Mouse (Mus musculus) lung, postnatal 0 days (tissue): ENCODE measurements around the gene Aco1. TPM values are rescaled to one million over a fixed set of nuclear protein-coding genes. Genes with fewer than 3 reads are reported as not detected.
A peak's percentile ranks its signal among the peaks of the same experiment; 100 is the strongest.

Experiments used
- ATAC-seq: fragments of 200-750 bp; cut with Nextera tagmentation; 2 replicates; pipeline ENCODE4 v1.8.0; 2017; ENCODE audit warnings: moderate library complexity
- DNase-seq: peaks from one replicate; pipeline ENCODE4 v3.0.0-alpha.2; 2016; ENCODE audit warnings: low spot score
- H3K27ac ChIP-seq: fragments of 300-500 bp; sonication (generic); 2 replicates; pipeline ENCODE4 v1.5.1; 2014; ENCODE audit warnings: antibody characterized with exemption, mild to moderate bottlenecking, low read length, mixed read lengths
- H3K27me3 ChIP-seq: fragments of 300-500 bp; sonication (generic); replicated peaks from 2 replicates; pipeline ENCODE4 v1.6.1; 2014; ENCODE audit warnings: low read length, mixed read lengths; ENCODE audit not compliant: insufficient read depth
- H3K36me3 ChIP-seq: fragments of 300-500 bp; sonication (generic); 2 replicates; pipeline ENCODE4 v1.6.1; 2014; ENCODE audit warnings: low read length, mixed read lengths; ENCODE audit not compliant: insufficient read depth
- H3K4me1 ChIP-seq: fragments of 300-500 bp; sonication (generic); 2 replicates; pipeline ENCODE4 v1.6.1; 2014; ENCODE audit warnings: antibody characterized with exemption, low read depth, low read length, mixed read lengths; ENCODE audit not compliant: insufficient read depth
- H3K4me2 ChIP-seq: fragments of 300-500 bp; sonication (generic); replicated peaks from 2 replicates; pipeline ENCODE4 v1.6.1; 2014; ENCODE audit warnings: low read depth, mild to moderate bottlenecking, low read length, moderate library complexity, mixed read lengths
- H3K4me3 ChIP-seq: fragments of 300-500 bp; sonication (generic); 2 replicates; pipeline ENCODE4 v1.5.1; 2014; ENCODE audit warnings: low read depth, low read length
- H3K9ac ChIP-seq: fragments of 300-500 bp; sonication (generic); replicated peaks from 2 replicates; pipeline ENCODE4 v1.6.1; 2014; ENCODE audit warnings: low read depth, mild to moderate bottlenecking
- H3K9me3 ChIP-seq: fragments of 300-500 bp; sonication (generic); 2 replicates; pipeline ENCODE4 v1.6.1; 2016; ENCODE audit warnings: low read length, mixed read lengths
- CTCF ChIP-seq: IDR thresholded peaks from 2 replicates; pipeline ENCODE4 v1.5.1; 2016; ENCODE audit warnings: antibody characterized with exemption, mild to moderate bottlenecking
- EP300 ChIP-seq: IDR thresholded peaks from 2 replicates; pipeline ENCODE4 v1.6.1; 2016; ENCODE audit warnings: antibody characterized with exemption, mild to moderate bottlenecking, control low read depth
- WGBS: fragments of 180-500 bp; shearing (Covaris S2); extraction: QIAGEN DNeasy Blood & Tissue Kit; methylation state at CpG from one replicate; pipeline ENCODE4 v1.1.7; 2014; 5-methylcytosine and 5-hydroxymethylcytosine counted together
- polyA plus RNA-seq: library from polyadenylated mRNA; unstranded; fragments of >200 nt; fragmentation: Nextera tagmentation; extraction: Ambion mirVana; gene quantifications from 2 replicates; pipeline ENCODE4 v1.2.1, GENCODE M21; 2015

The Aco1 gene
- polyA plus RNA-seq, 1 experiment from 2014 or later: 38.0 TPM

DNA sequence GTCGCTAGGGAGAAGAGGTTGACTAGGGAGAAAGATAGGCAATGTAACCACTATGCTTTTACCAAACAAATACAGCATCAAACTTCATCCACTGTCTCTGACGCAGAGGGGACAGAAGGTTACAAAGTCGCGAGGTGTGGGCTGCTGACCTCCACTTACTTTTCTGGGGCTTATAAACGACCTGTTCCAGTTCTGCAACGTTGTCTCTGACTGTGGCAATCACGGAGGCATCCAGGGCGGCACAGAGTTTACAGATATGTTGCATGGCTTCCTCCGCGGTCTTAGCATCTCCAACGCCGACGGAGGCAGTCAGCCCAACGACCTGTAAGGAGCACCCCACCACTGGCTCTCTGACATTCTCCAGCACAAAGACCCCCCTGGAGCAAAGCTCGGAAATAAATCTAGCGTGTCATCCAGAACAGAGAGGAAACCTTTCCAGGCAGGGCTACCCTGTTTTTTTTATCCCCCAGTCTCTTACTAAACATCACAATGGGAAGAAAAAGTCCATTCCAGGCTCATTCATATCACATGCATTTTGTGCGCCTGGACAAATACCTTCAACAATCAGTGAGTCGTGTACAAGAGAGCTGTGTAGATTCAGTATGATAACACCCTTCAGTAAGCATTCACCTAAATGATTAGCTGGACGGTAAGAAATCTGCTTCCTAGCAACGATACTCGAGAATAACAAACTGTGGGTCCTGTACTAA is 79.2 kb downstream of the Aco1 start:
- Histone ChIP-seq H3K4me2 (no peak overlapping the region), H3K9ac (no peak overlapping the region), H3K36me3 (no peaks in the 10 kb centered on the region), H3K9me3 (no peaks in the 10 kb centered on the region), H3K4me1 (no peaks in the 10 kb centered on the region), H3K27ac (no peak overlapping the region), H3K27me3 (no peaks in the 10 kb centered on the region), H3K4me3 (no peak overlapping the region)
- TF ChIP-seq EP300: no peak
- DNase-seq (no peak), ATAC-seq (no peak)
- WGBS: 48% methylated on average over 21 of the region's 21 CpGs

DNA sequence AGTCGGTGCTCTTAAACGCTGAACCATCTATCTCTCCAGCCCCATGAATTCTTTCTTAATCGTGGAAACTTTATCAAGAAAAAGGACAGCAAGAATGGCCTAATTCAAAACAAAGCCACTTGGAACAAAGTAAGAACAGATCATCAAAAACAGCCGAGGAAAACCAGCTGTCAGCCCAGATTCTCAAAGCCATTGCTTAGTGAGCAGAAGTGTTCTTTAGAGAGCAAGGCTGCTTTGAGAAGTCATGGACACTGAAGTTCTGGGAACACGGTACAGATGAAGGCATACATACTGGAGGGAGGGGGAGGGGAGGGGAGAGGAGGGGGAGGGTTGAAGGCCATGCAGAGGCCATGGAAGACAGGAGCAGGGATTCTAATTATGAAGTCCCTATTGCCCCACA is 83.2 kb downstream of the Aco1 start:
- ATAC-seq (peak; percentile 88), DNase-seq (peak; percentile 78)
- TF ChIP-seq CTCF: no peak
- TF ChIP-seq EP300: no peak
- H3K36me3 ChIP-seq: peaks cover 5% of the 10 kb centered on the region; the same call in 1 of the 2 replicates
- 53% methylated on average over 5 of the region's 5 CpGs for WGBS
- no peak overlapping the region for H3K4me3 ChIP-seq
- H3K4me2 ChIP-seq: no peak overlapping the region
- no peak overlapping the region for H3K9ac ChIP-seq
- H3K4me1 ChIP-seq: no peaks in the 10 kb centered on the region
- no peaks in the 10 kb centered on the region for H3K9me3 ChIP-seq
- no peaks in the 10 kb centered on the region for H3K27me3 ChIP-seq
- H3K27ac ChIP-seq: no peak overlapping the region; the same call in 1 of the 2 replicates

DNA sequence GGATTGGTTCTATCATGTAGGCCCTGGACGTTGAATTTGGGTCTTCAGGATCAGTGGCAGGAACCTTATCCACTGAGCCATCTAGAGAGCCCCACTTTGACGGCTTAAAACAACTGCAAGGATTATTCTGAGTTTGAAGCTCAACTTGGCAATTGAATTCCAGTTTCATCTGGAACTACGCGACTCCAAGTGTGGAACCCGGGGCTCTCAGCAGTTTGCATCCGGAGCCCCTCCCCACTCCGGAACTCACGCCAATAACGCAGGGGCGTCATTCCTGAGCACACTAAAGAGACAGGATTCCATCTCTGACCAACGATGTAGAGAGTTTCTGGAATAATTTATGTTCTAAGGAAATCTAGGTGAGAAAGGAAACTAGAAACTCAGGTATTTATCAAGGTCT is 84.2 kb downstream of the Aco1 start:
- DNase-seq: no peak
- H3K9ac ChIP-seq: no peak overlapping the region
- WGBS: 72% methylated on average over 11 of the region's 11 CpGs
- TF ChIP-seq CTCF: no peak
- no peak for TF ChIP-seq EP300
- H3K4me1 ChIP-seq: no peaks in the 10 kb centered on the region
- H3K4me2 ChIP-seq: no peak overlapping the region
- H3K36me3 ChIP-seq: peaks cover 5% of the 10 kb centered on the region; the same call in 1 of the 2 replicates
- H3K27ac ChIP-seq: no peak overlapping the region
- no peak overlapping the region for H3K4me3 ChIP-seq
- H3K9me3 ChIP-seq: no peaks in the 10 kb centered on the region
- no peaks in the 10 kb centered on the region for H3K27me3 ChIP-seq
- ATAC-seq: no peak

DNA sequence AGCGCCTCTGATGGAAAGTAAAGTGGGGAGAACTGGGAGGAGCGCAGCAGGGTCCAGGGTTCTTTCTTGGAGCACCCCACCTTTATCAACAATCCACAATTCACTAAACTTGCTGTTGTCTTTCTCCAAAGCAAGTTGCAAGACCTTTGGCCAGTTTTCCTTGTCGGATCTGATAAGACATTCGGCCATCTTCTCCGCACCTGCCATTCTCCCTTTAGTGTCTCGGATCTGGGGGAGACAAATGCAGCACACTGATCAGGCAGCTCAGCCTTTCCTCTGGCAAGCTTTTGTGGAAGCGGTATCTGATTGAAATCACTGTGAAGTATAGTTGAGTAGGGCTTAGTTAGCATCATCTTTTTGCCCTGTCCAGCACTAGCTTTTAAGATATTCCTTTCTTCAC is 85.0 kb downstream of the Aco1 start:
- H3K4me3 ChIP-seq: no peak overlapping the region
- TF ChIP-seq CTCF (no peak), EP300 (no peak)
- no peak overlapping the region for H3K27ac ChIP-seq
- H3K9me3 ChIP-seq: no peaks in the 10 kb centered on the region
- peaks cover 5% of the 10 kb centered on the region; the same call in 1 of the 2 replicates for H3K36me3 ChIP-seq
- H3K9ac ChIP-seq: no peak overlapping the region
- H3K4me2 ChIP-seq: no peak overlapping the region
- no peaks in the 10 kb centered on the region for H3K4me1 ChIP-seq
- 89% methylated on average over 7 of the region's 7 CpGs for WGBS
- no peaks in the 10 kb centered on the region for H3K27me3 ChIP-seq
- ATAC-seq: no peak
- DNase-seq: no peak

DNA sequence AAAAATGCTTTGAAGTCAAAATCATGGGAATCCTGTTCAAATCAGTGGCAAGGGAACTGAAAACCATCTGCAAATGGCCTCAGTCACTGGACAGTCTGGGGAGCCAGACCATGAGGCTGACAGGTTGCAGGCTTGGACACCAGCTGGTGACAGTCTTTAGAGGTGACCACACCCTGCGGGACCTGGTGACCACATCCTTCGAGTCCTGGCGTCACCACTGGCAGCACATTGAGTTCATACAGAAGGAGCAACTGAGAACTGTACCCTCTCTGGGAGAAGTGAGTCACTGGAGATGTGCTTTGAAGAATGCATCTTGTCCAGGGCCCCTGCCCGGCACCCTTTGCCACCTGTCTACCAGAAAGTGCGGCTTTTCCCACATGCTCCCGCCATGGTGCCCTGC is 86.8 kb downstream of the Aco1 start:
- WGBS: 96% methylated on average over 6 of the region's 6 CpGs
- Histone ChIP-seq H3K36me3 (peaks cover 5% of the 10 kb centered on the region; the same call in 1 of the 2 replicates), H3K4me2 (no peak overlapping the region), H3K4me1 (no peaks in the 10 kb centered on the region), H3K4me3 (no peak overlapping the region), H3K27ac (no peak overlapping the region), H3K9ac (no peak overlapping the region), H3K9me3 (no peaks in the 10 kb centered on the region), H3K27me3 (no peaks in the 10 kb centered on the region)
- TF ChIP-seq EP300 (no peak), CTCF (no peak)
- no peak for DNase-seq
- no peak for ATAC-seq

DNA sequence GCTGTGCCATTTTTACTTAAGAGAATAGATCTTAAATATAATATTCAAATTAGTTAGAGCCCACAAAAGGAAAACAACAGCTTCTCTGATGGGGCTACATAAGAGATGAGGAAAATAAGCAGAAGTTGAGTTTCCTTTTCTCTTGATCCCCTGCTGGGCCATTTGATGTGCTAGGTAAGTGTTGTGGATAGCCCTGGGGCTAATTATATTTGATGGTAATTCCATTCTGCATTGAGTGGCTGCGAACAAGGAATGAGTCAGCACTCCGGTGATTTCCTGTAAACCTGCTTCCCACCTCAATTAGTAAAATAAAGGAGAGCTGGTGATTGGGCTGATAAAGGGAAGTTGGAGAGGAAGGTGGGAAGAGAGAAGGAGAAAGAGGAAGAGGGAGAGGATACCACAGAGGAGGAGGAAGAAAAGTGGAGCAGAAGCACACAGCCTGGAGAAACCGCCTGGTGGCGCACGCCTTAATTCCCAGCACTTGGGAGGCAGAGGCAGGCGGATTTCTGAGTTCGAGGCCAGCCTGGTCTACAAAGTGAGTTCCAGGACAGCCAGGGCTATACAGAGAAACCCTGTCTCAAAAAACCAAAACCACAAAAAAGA is 90.3 kb downstream of the Aco1 start:
- Histone ChIP-seq H3K4me3 (no peak overlapping the region), H3K27me3 (no peaks in the 10 kb centered on the region), H3K36me3 (peaks cover 2% of the 10 kb centered on the region; the same call in 1 of the 2 replicates), H3K4me1 (no peaks in the 10 kb centered on the region), H3K9me3 (no peaks in the 10 kb centered on the region), H3K4me2 (no peak overlapping the region), H3K27ac (no peak overlapping the region), H3K9ac (no peak overlapping the region)
- no peak for ATAC-seq
- DNase-seq: no peak
- 88% methylated on average over 7 of the region's 7 CpGs for WGBS
- TF ChIP-seq EP300: no peak
- TF ChIP-seq CTCF: no peak
